Mouse (Mus musculus) E14TG2a.4 (cell line): ENCODE measurements at regions not wholly inside any gene's neighbourhood (a gene's known extent, or its start where the extent isn't known, plus 50 kb on each side); places are given as distances from the start of the nearest gene placed in this dataset.

ENCODE experiments used
- CTCF ChIP-seq: conservative IDR thresholded peaks from 2 replicates; pipeline ENCODE4 v1.5.1; 2014; ENCODE audit warnings: low read length
- NANOG ChIP-seq: IDR thresholded peaks from 2 replicates; pipeline ENCODE4 v1.6.1; 2014; ENCODE audit warnings: borderline replicate concordance, low read length, mixed read lengths
- POU5F1 ChIP-seq: IDR thresholded peaks from 2 replicates; pipeline ENCODE4 v1.6.1; 2014; ENCODE audit warnings: low read length, borderline replicate concordance

GRCm38 (mm10) chr4:53303621-53304289 lies 136.5 kb upstream of the Slc44a1 start:
- TF ChIP-seq CTCF (no peak), NANOG (no peak), POU5F1 (no peak)
